Mouse (Mus musculus): Measurements from ENCODE around the gene Dusp12. TPM values are rescaled to one million over a fixed set of nuclear protein-coding genes. Genes with fewer than 3 reads are reported as not detected.

Dusp12 gene
- polyA plus RNA-seq, 1 experiment from 2014 or later: 27.3 TPM

DNA sequence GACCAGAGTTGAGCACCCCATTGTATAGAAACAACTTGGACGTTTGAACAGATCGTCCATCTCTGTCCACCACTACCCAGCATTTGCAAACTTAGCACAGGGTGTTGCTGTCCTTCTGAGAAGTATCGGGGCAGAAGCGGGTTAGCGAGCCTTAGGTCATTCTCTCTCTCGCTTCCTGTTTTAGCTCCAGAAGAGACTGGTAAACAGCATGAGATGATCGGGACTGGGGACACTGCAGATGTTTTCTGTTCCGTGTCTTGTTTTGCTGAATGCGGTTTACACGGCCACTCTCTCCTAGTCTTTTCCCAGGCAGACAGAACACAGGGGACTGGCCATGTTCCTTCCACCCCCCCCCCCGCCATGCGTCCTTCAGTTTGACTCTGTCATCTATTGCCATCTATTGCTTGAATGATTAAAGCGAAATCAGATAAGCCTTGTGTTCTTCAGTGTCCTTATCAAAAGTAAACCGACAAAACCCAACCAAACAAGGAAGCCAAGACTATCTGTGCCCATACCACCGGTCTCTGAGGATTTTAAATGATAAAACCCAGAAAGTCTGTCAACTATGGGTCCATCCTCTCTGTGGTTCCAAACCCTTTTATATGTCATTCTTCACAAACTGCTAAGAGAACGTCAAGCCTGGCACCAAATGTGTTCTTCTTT lies 13.2 kb upstream of the Dusp12 start:
- ChIA-PET POLR2A (no interaction called here), CTCF (interaction anchor here (0.7 to 1.3 kb wide), 3 partner anchors 11 to 124 kb away, joined by 3 read pairs; no protein-coding TSS in a partner anchor)
- DNase-seq (ENCODE audit: low read depth, low spot score) (no peak), ATAC-seq (no peak)
- in situ Hi-C loops (cut with MboI; ENCODE audit: low pct_unique_long_range_greater_than_20kb): loop anchor here (10.0 to 25.0 kb wide), 2 partner anchors 206 to 364 kb away; partner anchors contain the start of genes Adamts4, B4galt3 and Ndufs2
- peaks cover 5% of the 10 kb centered on the region for H3K27me3 ChIP-seq
- TF ChIP-seq CTCF (IDR thresholded peaks at IDR 0.05): no peak

DNA sequence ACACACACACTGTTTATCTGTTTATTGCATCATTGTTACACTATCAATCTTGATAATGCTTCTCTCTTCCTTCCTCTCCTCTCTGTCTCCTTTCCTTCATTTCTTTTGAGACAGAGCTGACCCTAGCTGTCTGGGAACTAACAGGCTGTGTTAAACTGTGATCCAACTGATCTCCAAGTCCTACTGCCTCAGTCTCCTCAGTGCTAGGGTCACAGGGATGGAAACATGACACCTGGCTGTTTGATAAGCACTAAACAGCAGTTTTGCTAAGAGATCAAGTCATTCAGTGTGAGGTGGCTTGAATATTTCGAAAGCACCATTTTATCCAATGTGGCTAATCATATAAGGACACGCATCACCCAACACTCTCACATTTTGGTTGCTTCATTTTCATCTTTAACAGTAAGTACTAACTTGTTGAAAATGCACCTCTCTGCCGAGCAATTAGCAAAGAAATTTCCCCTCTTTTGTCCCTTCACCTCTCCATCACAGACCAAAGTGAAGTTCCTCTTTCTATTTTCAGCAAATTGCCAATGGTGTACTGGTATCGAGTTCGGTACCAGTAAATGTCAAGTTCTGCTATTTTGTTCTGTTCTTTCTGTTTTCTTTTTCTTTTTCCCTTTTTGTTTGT lies 11.4 kb upstream of the Dusp12 start:
- ATAC-seq (no peak), DNase-seq (ENCODE audit: low read depth, low spot score) (no peak)
- in situ Hi-C loops (cut with MboI; ENCODE audit: low pct_unique_long_range_greater_than_20kb): loop anchor here (10.0 to 25.0 kb wide), 2 partner anchors 208 to 366 kb away; partner anchors contain the start of genes Adamts4, B4galt3 and Ndufs2
- ChIA-PET CTCF (interaction anchor here (0.9 kb wide), 1 partner anchor 100 kb away, joined by 3 read pairs; no protein-coding TSS in a partner anchor), POLR2A (interaction anchor here (0.6 kb wide), 1 partner anchor 115 kb away, joined by 4 read pairs; no protein-coding TSS in a partner anchor)
- no peak for TF ChIP-seq CTCF (IDR thresholded peaks at IDR 0.05)
- H3K27me3 ChIP-seq: peaks cover 5% of the 10 kb centered on the region

DNA sequence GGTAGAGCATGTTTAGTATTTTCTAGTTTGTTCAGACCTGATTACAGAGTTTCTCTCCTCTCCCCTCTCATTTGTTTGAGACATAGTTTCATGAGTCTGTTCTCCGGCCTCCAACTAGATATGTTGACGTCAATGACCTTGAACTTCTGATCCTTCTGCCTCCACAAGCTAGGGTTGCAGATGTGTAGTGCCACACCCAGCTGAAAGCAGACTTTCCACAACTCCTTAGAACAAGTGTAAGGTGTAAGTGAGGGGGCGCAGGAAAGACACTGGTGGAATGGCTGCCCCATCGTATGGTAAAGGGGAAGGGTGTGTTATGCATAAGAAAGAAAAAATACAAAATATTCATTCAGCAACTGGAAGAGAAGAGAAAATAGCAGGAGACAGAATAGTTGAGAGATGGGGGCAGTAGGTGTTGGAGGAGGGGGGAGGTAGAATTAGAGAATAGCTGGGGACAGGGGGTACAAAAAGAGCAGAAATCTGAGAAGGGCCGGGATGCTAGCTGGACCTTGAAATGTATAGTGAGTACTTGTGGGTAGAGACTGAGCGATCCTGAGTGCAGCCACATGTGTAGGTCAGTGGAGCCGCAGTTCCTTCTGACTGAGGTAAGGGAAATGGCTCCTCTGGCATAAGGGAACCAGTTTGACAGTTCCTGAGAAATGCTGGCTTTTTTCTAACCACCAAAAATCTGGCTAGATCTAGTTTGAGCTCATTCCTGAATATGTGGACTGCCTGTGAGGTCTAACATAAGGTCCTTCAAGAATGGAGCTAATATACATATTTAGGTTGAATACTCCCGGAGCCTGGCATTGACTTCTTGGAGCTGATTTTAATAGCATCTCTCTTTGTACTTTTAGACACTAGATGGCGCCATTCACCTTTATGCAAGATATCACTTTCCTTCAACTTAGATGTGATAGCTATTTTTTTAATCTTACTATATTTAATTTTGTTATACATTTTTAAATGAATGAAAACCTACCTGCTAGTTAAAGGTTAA lies 9.6 kb upstream of the Dusp12 start:
- H3K27me3 ChIP-seq: peaks cover 5% of the 10 kb centered on the region
- ATAC-seq (no peak), DNase-seq (ENCODE audit: low read depth, low spot score) (no peak)
- POLR2A ChIA-PET: interaction anchor here (0.5 kb wide), 1 partner anchor 11 kb away, joined by 3 read pairs; no protein-coding TSS in a partner anchor
- CTCF ChIA-PET: interaction anchor here (0.6 to 1.8 kb wide), 18 partner anchors 8 to 398 kb away, joined by 3 to 9 read pairs (median 4); partner anchors contain the start of genes Dusp12, Fcgr2b, Fcrlb and Gm26620
- TF ChIP-seq CTCF (IDR thresholded peaks at IDR 0.05): peak; percentile 43
- in situ Hi-C loops (cut with MboI; ENCODE audit: low pct_unique_long_range_greater_than_20kb): loop anchor here (10.0 to 25.0 kb wide), 2 partner anchors 210 to 367 kb away; partner anchors contain the start of genes Adamts4, B4galt3 and Ndufs2

DNA sequence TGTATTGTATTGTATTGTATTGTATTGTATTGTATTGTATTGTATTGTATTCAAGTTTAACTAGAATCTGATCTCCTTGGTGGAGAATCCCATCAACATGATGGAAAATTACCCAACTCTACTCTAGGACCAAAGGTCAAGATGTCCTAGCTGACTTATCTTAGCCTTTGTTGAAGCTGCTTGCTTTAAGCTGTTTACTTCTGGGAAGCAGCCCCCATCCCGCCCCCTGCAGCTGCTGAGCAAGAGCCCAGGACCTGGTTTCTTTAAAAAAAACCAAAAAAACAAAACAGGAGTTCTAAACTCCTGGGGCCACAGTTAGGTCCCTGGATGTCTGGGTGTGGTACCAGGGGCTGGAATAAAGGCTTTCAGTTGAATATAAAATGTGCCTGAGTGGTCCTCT lies 6.9 kb upstream of the Dusp12 start:
- ATAC-seq (no peak), DNase-seq (ENCODE audit: low read depth, low spot score) (no peak)
- H3K27me3 ChIP-seq: no peaks in the 10 kb centered on the region
- in situ Hi-C loops (cut with MboI; ENCODE audit: low pct_unique_long_range_greater_than_20kb): loop anchor here (10.0 to 25.0 kb wide), 2 partner anchors 213 to 370 kb away; partner anchors contain the start of genes Adamts4, B4galt3 and Ndufs2
- TF ChIP-seq CTCF (IDR thresholded peaks at IDR 0.05): no peak
- ChIA-PET POLR2A (no interaction called here), CTCF (interaction anchor here (0.8 to 1.0 kb wide), 2 partner anchors 10 to 104 kb away, joined by 3 read pairs; no protein-coding TSS in a partner anchor)

DNA sequence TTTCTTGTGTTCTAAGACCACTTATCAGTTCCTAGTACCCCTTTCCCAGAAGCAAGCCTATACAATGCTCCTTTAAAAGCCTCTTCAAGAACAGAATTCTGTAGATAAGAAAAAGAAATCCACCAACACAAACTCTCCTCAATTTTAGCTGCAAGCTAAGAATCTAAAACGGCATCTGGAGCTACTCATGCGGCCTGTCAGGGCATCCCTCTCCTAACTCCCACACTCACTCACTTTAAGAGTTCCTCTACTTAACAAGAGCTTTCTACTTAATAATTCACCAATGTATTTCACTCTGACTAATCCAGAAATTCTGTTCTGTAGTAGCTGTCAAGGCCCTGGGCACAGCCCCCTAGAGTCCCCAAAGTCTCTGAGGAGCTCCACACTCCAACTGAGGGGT lies 6.3 kb upstream of the Dusp12 start:
- H3K27me3 ChIP-seq: no peaks in the 10 kb centered on the region
- TF ChIP-seq CTCF (IDR thresholded peaks at IDR 0.05): no peak
- no peak for DNase-seq (ENCODE audit: low read depth, low spot score)
- POLR2A ChIA-PET: no interaction called here
- in situ Hi-C loops (cut with MboI; ENCODE audit: low pct_unique_long_range_greater_than_20kb): loop anchor here (10.0 to 25.0 kb wide), 2 partner anchors 213 to 371 kb away; partner anchors contain the start of genes Adamts4, B4galt3 and Ndufs2
- CTCF ChIA-PET: interaction anchor here (0.8 to 1.0 kb wide), 2 partner anchors 10 to 105 kb away, joined by 3 read pairs; no protein-coding TSS in a partner anchor
- ATAC-seq: no peak

DNA sequence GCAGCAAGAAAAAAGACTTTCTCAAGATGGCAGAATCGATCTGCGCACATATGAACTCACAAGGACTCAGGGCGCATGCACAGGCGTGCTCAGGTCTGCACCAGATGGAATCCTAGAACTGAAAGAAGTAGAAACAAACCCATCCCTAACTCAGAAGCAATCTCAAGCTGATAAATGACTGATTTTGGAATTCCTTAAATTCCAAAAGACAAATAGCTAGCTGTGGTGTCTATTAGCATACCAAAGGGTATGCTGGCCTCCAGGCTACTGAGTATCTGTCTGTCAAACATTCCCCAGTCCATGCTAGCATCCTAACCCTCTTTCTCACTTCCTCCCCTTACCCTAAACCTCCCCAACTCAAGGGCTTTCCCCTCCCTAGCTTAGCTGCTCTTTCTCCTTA lies 4.0 kb upstream of the Dusp12 start:
- CTCF ChIA-PET: no interaction called here

DNA sequence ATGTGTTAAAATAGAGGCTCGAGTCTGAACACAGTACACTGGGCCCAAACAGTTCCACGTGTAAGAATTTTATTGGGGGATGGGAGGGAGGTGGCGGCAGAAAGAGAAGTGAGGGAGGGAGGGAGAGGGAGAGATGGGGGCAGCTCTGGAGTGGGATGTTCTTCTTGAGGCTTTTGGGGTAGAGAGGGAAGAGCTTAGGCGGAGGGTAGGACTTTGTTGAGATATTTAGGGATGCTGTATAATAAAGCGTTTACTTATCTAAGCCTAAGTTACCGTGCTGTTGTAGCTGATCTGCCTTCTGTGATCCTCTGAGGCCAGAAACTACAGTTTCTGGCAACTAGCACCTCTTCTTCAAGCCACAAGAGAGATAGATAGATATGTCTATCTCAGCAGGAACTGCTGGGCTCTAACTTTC lies 711 bp upstream of the Dusp12 start:
- ChIA-PET CTCF (interaction anchor here (0.6 to 1.2 kb wide), 6 partner anchors 9 to 24 kb away, joined by 3 to 9 read pairs (median 4); no protein-coding TSS in a partner anchor), POLR2A (interaction anchor here (0.9 kb wide), 1 partner anchor 138 kb away, joined by 3 read pairs; no protein-coding TSS in a partner anchor)
- DNase-seq (ENCODE audit: low read depth, low spot score) (no peak), ATAC-seq (no peak)
- TF ChIP-seq CTCF (IDR thresholded peaks at IDR 0.05): no peak
- in situ Hi-C loops (cut with MboI; ENCODE audit: low pct_unique_long_range_greater_than_20kb): loop anchor here (25.0 kb wide), 1 partner anchor 376 kb away; the partner anchor contains the start of genes Adamts4, B4galt3 and Ndufs2
- H3K27me3 ChIP-seq: no peaks in the 10 kb centered on the region

More for the DNA sequence above, 4.0 kb upstream of the Dusp12 start:
- TF ChIP-seq CTCF (IDR thresholded peaks at IDR 0.05): no peak
- H3K27me3 ChIP-seq: no peaks in the 10 kb centered on the region
- no peak for ATAC-seq
- POLR2A ChIA-PET: no interaction called here
- in situ Hi-C loops (cut with MboI; ENCODE audit: low pct_unique_long_range_greater_than_20kb): loop anchor here (25.0 kb wide), 1 partner anchor 373 kb away; the partner anchor contains the start of genes Adamts4, B4galt3 and Ndufs2
- DNase-seq (ENCODE audit: low read depth, low spot score): no peak

DNA sequence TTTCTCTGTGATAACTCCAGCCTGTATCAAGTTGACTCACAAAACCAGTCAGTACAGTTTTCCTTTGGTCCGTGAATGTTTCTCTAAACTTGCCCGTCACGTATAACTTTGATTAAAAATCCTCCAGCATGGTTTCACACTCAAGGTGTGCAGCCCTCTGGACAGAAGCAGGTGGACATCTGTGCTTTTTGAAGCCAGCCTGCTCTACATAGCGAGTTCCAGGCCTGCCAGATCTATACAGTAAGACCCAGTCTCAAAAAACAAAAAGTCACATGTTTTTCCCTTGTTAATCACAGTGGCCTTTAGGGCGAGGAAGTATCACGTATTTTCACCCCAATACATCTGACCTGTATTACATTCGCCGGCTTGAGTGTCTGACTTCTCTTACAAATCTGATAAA lies 950 bp downstream of the Dusp12 start:
- in situ Hi-C loops (cut with MboI; ENCODE audit: low pct_unique_long_range_greater_than_20kb): loop anchor here (25.0 kb wide), 1 partner anchor 378 kb away; the partner anchor contains the start of genes Adamts4, B4galt3 and Ndufs2
- ChIA-PET CTCF (no interaction called here), POLR2A (no interaction called here)
- H3K27me3 ChIP-seq: no peaks in the 10 kb centered on the region
- ATAC-seq: no peak
- DNase-seq (ENCODE audit: low read depth, low spot score): no peak
- no peak for TF ChIP-seq CTCF (IDR thresholded peaks at IDR 0.05)

DNA sequence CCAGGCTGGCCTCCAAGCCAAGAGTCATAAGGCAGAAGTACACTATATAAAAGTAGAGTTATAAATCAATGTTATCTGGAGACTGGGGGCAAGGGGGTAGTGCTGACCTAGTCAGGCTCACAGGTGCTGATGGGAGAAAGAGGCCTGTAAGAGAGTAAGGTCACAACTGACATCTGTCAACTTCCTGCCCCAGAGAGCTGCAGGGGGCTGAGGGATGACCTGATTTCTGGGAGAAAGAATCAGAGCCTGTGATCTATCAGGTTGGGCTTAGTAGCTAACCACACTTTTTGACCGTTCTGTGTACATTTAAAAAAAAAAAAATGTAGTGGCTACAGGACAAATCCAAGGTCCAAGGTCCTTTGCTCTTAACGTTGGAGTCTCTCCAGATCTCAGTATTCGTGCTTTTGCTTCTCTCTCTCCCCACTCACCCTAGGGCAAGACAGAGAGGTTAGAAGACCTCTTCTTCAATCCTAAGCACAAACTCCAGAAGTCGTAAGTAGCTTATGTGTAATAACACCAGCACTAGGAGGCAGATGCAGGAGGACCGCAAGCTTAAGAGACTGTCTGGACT lies 2.3 kb downstream of the Dusp12 start:
- no peak for ATAC-seq
- ChIA-PET CTCF (no interaction called here), POLR2A (no interaction called here)
- in situ Hi-C loops (cut with MboI; ENCODE audit: low pct_unique_long_range_greater_than_20kb): loop anchor here (25.0 kb wide), 1 partner anchor 379 kb away; the partner anchor contains the start of genes Adamts4, B4galt3 and Ndufs2
- DNase-seq (ENCODE audit: low read depth, low spot score): no peak
- no peak for TF ChIP-seq CTCF (IDR thresholded peaks at IDR 0.05)
- no peaks in the 10 kb centered on the region for H3K27me3 ChIP-seq

Data from Patski (cell line).